Mouse (Mus musculus) bone marrow, adult 2 months (tissue): ENCODE measurements around the gene Chd4.

ENCODE experiments used
- CTCF ChIP-seq: fragments of 200-500 bp; IDR thresholded peaks from 2 replicates; pipeline ENCODE4 v1.5.1; 2011; ENCODE audit warnings: low read length, control low read depth; ENCODE audit not compliant: control insufficient read depth, insufficient read depth
- POLR2A ChIP-seq: fragments of 200-500 bp; IDR thresholded peaks from 2 replicates; pipeline ENCODE4 v1.6.1; 2011; ENCODE audit warnings: low read depth, mild to moderate bottlenecking, control low read depth, low read length, borderline replicate concordance; ENCODE audit not compliant: control insufficient read depth

- TF ChIP-seq CTCF (no peak), POLR2A (no peak)
These were observed 22.0 kb upstream of the Chd4 start for GRCm38 (mm10) chr6:125073825-125074224.
